Mouse (Mus musculus) gastrocnemius, adult 18-20 months (tissue): Measurements from ENCODE around the gene Tm9sf1. TPM values are rescaled to one million over a fixed set of nuclear protein-coding genes. Genes with fewer than 3 reads are reported as not detected.
A peak's percentile ranks its signal among the peaks of the same experiment; 100 is the strongest.

ENCODE experiments used
- DNase-seq: peaks from one replicate; pipeline ENCODE4 v3.0.0; 2021; ENCODE audit warnings: low spot score
- long read RNA-seq, 2 experiments: library from polyadenylated mRNA; stranded (forward); transcript quantifications; one replicate each; pipeline ENCODE4 v2.0.0; 2021
- total RNA-seq, 2 experiments: library from RNA; stranded (reverse); gene quantifications; 2 replicates each; pipeline ENCODE4 v1.2.3; 2021

Tm9sf1 gene
- 10 to 100 TPM; 15.7 to 16.4 TPM for total RNA-seq
- long read RNA-seq, experiment 1, transcript Tm9sf1-201 (5 exons, 2,382 nt), result major isoform, 27 of 39 reads
- long read RNA-seq, experiment 1, partial matches to known transcripts, result 1 of 39 reads
- long read RNA-seq, experiment 1, other reads (novel, unspliced or antisense), result 3 of 39 reads
- long read RNA-seq, experiment 2, transcript Tm9sf1-201 (5 exons, 2,382 nt), result major isoform, 20 of 30 reads
- long read RNA-seq, experiment 2, partial matches to known transcripts, result 3 of 30 reads
- long read RNA-seq, experiment 2, other reads (novel, unspliced or antisense), result 5 of 30 reads

DNA sequence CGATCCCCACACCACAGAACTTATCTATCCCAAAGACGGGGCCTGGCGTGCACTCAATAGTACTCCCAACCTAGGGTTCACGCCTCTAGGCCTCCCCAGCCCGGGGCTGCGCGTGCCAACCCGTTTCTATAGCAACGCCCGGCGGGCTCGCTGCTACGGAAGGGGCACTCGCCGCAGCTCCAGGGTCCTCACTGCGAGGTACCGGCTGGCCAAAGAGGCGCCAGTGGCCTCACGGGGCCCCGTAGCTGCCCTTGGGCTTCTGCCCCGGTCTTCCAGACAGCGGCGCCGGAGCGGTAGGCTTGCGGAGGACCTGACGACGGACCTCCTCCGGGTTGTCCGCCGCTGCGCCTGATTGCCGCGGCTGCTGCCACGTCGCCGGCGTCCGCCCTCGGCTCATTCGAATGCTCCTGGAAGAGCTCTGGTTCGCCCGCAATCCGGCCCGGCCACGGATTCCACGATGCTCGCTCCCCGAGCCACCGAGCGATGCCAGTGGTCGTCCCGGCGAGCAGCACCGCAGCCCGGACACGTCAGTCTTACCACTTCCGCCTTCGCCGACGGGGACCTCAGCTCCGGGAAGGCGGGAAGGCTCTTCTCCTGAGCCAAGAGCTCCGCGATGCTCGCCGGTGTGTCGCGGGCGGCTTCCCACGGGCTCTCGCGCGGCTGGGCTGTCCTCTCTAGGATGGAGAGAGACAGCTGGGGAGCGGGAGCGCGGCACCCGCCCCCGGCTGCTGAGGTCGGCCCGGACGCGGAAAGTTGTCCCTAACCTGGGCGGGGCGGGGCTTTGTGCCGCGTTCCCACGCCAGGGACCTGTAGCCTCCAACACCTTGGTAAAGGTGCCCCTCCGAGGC, at the start of gene Tm9sf1:
Gene Tm9sf1 (minus strand): TSS at position 747 of the 848 bp plus-strand sequence.
- DNase-seq, result peak; percentile 84

DNA sequence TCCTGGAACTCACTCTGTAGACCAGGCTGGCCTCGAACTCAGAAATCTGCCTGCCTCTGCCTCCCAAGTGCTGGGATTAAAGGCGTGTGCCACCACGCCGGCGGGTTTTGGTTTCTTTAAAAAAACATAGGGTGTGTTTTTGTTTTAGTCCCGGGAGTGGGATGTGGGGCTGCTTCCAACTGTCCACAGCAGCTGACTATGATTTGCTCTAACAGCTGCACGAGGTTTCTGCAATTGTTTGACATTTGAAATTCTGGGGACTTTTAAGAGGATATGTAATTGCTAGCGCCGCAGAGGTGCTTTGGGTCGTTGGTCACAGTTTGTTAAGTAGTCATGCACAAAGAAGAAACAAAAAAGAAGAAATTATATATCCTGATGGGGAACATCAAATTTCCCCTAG, 45.8 kb upstream of the Tm9sf1 start:
- DNase-seq, result no peak

DNA sequence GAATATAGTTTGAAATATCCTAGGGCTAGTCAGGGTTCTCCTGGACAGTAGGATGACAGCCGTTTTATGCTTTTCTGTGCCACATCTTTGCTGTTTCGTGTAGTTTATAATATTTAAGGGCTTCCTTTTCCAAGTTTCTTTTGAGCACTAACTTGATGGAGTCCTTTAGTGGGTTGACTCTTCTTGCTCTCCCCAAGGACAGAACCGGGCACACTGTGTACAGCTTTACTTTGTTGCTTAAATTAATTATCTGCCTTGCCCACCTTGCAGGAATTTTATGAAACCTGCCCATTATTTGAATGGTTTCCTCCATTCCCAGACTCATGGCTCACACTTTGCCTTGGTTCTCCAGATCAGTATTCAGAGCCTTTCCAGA, 38.5 kb upstream of the Tm9sf1 start:
- no peak for DNase-seq

DNA sequence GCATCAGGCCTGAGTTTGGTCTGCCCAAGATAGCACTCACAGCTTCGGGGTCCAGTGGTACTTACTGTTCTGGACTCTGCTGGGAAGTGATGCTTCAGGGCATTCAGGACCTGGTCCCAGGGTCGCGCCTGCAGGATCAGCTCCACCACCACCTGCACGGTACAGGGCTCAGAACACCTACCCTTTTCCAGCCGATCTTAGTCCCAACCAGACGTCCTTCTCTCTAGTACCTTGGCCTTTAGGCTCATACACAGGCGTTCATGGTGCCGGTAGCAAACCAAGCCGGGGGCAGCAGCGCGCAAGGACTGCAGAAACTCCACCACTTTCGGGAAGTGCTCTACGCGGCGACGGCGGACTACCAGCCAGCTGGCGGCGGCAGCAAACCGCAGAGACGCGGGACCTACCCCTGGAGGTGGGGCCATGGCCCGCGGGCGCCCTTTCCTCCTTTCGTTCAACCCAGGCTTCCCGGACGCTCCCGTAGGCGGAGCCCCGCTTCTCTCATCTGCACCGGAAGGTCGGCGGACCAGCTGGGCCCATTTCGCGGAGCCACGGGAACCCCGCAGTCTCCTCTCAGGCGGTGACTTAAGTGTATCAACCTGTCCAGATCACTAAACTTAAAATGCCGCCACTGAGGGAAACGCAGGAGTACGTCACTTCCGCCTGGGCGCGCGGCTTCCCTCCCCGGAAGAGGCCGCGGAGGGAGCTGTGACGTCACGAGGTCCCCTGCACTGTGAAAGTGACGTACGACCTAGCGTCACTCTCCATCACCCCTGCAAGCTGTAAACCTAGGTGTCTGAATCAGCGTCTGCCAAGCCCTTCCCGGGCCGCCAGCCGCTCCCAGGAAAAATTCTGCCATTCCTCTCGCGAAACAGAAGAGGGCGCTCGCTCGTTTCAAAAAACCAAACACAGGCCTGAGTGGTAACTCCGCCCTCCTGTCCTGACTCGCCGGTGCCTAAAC, 37.8 kb upstream of the Tm9sf1 start, which contains the start of gene Tinf2:
Gene Tinf2 (minus strand): TSS at position 661 of the 958 bp plus-strand sequence.
- peak; percentile 93 for DNase-seq

DNA sequence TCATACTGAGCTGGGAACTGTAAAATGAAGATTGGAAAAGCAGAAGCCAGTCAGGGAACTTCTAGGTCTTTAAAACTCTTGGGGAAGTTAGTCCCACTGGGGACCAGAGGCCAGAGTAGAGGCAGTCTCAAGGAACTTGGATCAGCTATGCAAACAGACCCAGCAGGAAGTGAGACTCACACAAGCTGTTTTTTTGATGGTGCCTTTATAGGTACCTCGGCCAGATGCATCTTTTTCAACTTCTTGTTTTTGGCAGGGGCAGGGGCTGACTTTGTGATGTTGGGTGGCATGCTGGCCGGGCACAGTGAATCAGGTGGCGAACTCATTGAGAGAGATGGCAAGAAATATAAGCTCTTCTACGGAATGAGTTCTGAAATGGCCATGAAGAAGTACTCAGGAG, 34.0 kb upstream of the Tm9sf1 start:
- DNase-seq, result no peak

DNA sequence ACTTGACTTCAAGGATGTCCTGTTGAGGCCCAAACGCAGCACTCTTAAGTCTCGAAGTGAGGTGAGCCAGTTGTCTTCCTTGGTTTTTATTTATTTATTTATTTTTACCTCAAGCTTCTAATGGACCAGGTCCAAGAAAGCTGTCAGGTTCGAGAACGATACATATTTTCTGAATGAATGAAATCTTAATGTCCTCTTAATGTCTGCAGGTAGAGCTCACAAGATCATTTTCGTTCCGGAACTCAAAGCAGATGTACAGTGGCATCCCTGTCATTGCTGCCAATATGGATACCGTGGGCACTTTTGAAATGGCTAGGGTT, 29.1 kb upstream of the Tm9sf1 start:
- DNase-seq, result no peak

DNA sequence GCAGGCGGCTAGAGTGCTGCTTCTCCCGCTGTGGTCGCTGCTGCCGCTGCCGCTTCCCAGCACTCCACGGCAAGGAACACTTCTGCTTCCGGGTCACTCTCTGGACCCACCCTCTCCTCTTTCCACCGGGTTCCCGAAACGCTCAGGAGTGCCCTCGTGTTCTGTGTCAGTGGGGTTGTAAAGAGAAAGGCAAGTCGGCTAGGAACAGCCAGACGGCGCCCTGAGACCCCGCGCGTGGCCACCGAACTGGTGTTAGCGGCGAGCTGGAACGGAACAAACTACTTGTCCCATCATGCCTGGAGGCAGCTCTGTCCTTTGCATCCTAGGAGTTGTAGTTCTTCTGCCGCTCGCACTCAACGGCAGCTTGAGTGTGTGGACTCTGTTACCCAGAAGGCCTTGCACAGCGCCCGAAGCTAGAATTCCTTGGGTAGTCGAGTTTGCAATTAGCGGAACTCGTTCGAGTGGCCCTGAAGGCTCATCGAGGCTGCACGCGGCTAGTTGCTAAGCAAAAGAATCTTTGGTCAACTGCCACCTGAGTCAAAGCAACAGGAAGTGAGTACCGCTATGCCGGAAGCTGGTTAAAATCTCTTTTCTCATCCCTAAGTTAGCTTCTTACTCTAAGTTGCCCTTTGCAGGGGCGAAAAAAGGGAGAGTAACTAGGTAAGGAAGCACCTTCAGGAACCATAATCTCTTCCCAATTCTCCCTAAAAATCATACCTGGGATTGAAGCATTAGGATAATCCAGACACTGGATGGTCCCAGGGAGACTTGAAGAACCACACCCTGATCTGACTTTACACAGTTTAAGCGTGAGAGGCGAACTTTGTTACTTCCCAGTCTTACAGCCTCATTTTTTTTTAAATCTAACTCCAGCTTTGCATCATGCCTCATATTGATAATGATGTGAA, 28.5 kb upstream of the Tm9sf1 start, which contains the start of the genes Gmpr2 and Nedd8:
Gene Gmpr2 (plus strand): TSS at position 109 of the 908 bp plus-strand sequence.
Gene Nedd8 (minus strand): TSS at position 292 of the 908 bp plus-strand sequence.
- DNase-seq, result peak; percentile 91

DNA sequence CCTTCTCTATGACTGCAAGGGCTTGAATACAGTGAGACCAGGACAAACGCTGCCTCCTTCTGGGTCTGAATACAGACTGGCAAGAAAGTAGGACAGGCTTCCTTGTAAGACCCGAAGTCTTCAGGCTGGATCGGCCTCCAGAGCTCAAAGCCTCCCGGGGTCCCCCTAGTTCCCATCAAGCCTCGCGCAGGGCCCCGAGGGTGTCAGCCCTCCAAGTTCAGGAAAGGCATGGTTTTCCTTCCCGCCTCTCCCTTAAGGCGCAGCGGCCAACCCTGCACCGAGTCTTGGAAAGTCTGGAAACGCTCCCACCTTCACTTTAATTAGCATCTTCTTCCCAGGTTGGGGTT, 27.9 kb upstream of the Tm9sf1 start:
- no peak for DNase-seq

DNA sequence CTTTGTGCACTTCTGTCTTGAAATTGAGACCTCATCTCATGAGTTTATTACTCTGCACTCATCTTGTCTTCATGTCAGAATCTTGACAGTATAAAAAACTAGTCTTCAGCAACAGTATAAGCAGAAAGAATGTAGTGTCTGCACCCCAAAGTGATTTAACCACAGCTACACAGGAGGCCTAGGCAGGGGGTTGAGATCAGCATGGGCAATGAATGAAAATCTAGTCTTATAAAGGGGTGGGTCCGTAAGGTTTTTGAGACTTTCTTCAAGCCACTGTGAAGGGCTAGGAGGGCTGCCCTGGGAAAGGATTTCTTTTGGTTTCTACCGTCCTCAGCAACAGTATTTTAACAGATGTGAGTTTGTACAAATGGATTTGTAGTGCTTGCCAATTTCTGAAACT, 17.0 kb upstream of the Tm9sf1 start:
- no peak for DNase-seq

DNA sequence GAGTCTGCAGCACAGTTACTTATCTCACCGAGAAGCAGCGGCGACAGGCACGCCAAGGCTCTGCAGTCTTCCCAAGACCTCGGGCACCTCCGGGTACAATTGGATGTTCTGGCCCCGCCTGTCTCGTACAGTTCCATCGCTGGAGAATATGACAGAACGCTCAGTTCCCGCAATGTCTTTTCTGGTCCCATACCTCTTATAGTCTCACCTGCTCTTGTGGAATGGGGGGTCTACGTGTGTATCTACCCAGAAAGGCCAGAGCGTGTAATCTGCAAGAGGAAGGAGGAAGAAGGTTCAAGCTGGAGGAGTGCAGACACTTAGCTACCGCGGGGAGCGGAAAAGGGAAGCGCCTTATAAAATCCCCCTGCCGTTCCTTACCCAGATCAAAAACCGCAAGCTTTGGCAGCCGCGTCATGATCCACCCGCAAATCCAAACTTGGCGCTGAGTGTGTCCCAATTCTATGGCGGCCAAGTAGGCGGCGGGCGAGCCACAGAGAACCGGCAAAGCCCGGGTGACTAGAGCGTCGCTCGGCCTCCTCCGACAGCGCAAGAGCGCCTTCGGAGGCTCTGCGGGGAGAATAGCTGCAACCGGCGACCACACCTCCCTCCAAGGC, 16.5 kb upstream of the Tm9sf1 start, which contains the start of gene Mdp1:
Gene Mdp1 (minus strand): TSS at position 549 of the 614 bp plus-strand sequence.
- DNase-seq, result peak; percentile 74

DNA sequence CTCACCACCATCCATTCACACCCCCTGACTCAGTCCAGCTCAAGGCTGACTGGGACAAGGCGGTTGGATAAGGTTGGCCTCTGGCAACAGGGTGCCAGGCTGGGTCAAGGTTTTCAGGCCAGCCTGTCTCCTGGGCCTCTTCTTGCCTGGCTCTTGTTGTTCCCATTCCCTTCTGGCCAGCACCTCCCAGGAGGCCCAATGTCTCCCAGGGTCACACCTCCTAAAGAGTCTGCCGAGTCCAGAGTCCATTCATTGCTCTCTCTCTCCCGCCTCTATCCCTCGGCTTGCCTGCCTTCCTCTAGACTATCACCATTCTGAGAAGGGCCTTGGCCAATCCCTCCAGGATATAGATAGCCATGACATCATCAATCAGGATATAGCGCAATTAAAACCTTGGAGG, 14.4 kb upstream of the Tm9sf1 start:
- no peak for DNase-seq

DNA sequence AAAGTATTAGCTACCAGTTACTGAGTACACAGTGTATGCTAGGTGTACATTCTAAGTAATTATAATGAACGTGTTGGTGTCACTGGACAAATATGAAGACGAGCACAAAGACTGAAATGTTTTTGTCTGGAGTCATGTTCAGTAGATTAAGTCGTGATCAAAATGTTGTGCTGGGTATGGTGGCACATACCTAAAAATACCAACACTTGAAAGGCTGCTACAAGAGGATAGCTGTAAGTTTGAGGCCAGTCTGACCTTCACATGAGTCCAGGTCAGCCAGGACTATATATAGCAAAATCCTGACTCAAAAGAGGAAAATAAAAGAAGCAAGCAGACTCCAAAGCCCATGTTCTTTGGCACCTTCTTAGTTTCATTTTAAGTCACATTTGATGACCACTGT, 13.3 kb upstream of the Tm9sf1 start:
- DNase-seq, result no peak

DNA sequence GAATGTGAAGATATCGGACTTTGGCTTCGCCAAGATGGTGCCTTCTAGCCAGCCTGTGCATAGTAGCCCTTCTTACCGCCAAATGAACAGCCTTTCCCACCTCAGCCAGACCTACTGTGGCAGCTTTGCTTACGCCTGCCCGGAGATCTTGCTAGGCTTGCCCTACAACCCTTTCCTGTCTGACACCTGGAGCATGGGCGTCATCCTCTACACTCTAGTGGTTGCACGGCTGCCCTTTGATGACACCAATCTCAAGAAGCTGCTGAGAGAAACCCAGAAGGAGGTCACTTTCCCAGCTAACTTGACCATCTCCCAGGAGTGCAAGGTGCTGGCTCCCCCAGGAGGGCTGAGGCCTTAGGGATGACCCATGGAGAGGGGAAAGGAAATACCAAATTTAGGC, 7.9 kb upstream of the Tm9sf1 start:
- no peak for DNase-seq

DNA sequence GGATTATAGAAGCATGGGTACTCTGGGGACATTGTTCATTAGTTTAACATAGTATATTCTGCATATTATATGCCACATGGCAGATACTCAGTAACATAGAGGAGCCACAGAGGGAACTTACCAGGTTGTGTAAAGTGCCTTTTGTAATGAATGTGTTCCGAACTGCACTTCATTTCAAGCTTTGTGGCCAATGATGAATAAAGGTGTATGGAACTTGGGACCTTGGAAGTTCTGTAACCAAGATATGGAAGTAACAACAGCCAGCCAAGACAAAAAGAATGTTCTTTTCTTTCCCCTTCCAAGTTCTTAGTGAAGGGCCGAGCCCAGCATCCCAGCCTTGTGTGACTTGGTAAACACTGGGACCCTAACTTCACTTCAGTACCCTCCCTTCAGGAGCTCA, 6.3 kb upstream of the Tm9sf1 start, which contains the start of gene Tssk4:
Gene Tssk4 (plus strand): TSS at position 301 of the 400 bp plus-strand sequence.
- no peak for DNase-seq

DNA sequence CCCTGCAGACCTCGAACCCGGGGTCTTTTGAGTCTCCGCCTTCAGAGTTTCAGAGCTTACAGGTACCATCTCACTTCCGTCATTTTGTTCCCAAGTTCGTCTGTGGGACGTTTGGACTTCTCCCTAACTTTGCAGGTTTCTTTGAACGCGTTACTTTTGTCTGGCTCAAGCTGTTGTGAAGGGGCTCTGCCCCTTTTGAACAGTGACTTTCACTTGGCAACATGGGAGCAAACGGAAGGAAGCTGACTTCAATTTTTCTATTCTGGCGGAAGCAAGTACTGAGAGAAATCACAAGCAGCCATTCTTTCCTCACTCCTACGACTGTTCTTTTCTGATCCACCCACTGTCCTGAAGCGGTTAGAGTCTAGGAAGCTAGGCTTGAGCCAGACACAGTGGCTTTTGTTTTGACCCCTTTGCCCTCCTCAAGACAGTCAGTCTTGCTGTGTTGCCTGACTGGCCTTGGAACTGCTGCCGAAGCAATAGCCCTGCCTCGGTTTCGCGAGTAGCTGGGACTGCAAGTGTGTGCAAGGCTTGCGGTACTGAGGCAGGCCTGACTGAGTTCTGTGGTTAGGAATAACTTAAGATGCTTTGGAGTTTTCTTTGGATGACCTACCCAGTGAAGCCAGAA, 769 bp upstream of the Tm9sf1 start:
- DNase-seq, result no peak

DNA sequence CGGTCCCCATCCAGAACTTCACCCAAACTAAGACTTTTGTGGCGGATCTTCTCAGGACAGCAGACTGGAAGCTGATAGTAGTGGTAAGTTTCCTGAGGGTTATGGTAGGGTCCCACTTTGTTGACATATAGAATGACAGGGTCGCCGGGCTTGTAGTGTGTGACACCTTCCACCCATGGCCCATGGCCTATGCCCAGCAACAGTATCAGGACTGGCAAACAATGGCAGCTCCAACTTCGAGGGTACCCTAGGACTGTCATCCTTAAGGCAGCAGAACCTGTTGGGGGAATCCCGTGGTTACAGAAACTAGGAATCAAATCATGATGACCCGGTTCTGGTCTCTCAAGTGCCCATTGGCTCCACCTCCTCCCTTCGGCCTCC, 937 bp downstream of the Tm9sf1 start:
- no peak for DNase-seq

DNA sequence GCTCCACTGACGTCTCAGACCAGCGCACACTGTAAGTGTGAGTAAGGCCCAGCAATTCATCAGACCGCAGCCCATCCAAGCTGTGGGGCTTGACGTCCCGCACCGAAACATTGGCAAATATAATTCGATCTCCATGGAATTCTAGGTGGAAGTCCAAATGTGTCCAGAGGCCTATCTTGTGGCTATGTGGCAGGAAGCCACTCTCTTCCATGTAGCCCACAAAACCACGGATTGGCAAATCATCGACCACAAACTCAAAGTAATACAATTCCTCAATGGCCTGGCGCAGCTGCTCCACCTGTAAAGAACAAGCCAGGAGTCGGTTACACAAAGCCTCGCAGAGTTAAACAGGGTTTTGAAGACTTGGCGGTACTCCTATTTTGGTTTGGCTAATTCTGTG, 2.3 kb downstream of the Tm9sf1 start:
- DNase-seq, result no peak

DNA sequence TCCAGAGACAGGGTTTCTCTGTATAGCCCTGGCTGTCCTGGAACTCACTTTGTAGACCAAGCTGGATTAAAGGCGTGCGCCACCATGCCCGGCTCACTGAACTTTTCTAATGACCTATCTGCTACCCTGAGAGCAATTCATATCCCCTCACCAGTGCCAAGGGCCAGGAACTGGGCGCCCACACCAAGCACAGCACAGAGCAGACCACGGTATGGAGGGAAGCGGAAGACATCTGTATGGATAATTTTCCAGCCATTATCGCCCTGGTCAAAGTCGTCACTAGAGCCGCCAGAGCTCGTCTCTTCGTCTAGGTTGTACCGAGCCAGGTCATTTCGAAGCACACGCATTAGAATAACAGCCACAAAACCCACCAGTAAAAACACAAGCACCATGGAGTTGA, 2.8 kb downstream of the Tm9sf1 start:
- DNase-seq, result no peak

DNA sequence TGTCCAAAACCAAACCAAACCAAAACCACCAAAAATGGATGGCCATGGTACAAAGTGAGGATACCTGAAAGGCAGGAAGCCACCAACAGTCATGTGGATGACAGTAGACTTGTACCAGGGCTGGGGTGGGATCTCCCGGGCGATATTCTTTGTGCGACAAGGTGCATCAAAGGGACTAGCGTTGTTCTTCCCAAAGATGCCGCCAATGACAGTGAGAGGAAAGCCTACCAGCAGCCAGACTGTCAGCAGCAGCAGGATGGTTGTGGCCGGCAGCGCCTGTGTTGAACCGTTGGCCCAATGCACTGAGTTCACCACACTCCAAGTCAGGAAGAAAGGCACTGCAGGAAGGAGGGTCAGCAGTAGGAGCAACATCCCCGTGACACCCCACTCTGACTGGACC, 5.8 kb downstream of the Tm9sf1 start, which contains the start of gene Gm49378:
Gene Gm49378 (minus strand): TSS at position 101 of the 400 bp plus-strand sequence.
- no peak for DNase-seq
